Mouse (Mus musculus) thymus, adult 18-20 months (tissue): ENCODE measurements around the gene Sipa1l3.
A peak's percentile ranks its signal among the peaks of the same experiment; 100 is the strongest.

ENCODE experiments used
- DNase-seq, 2 experiments: peaks; one replicate each; pipeline ENCODE4 v3.0.0; 2022; ENCODE audit warnings: mixed read lengths in 2 of 2

Gene Sipa1l3

GRCm38 (mm10) chr7:29475005-29475404 is 43.4 kb downstream of the Sipa1l3 start:
- no peak for DNase-seq

GRCm38 (mm10) chr7:29471309-29471708 is 47.1 kb downstream of the Sipa1l3 start:
- peak; percentile 26 to 36 for DNase-seq

GRCm38 (mm10) chr7:29469602-29470344 is 48.7 kb downstream of the Sipa1l3 start:
- no peak for DNase-seq

- no peak for DNase-seq
Observed at GRCm38 (mm10) chr7:29468593-29468992, 49.8 kb downstream of the Sipa1l3 start.

GRCm38 (mm10) chr7:29466585-29466984 is 51.9 kb downstream of the Sipa1l3 start:
- DNase-seq, result no peak

- DNase-seq, result no peak
Observed at GRCm38 (mm10) chr7:29465736-29466135, 52.7 kb downstream of the Sipa1l3 start.

- no peak for DNase-seq
Observed at GRCm38 (mm10) chr7:29462820-29463219, 55.6 kb downstream of the Sipa1l3 start.

GRCm38 (mm10) chr7:29462178-29462577 is 56.3 kb downstream of the Sipa1l3 start:
- DNase-seq, result no peak

- no peak for DNase-seq
Observed at GRCm38 (mm10) chr7:29461557-29461956, 56.9 kb downstream of the Sipa1l3 start.

- DNase-seq, result no peak
Observed at GRCm38 (mm10) chr7:29458889-29459740, 59.3 kb downstream of the Sipa1l3 start.

- no peak for DNase-seq
Observed at GRCm38 (mm10) chr7:29457772-29458171, 60.7 kb downstream of the Sipa1l3 start.

- DNase-seq, result peak; percentile 14 to 25
Observed at GRCm38 (mm10) chr7:29456716-29457115, 61.7 kb downstream of the Sipa1l3 start.

GRCm38 (mm10) chr7:29455591-29455990 is 62.9 kb downstream of the Sipa1l3 start:
- no peak for DNase-seq

- DNase-seq, result no peak
Observed at GRCm38 (mm10) chr7:29454965-29455364, 63.5 kb downstream of the Sipa1l3 start.

GRCm38 (mm10) chr7:29452991-29453741 is 65.3 kb downstream of the Sipa1l3 start:
- no peak for DNase-seq

- DNase-seq, result no peak
Observed at GRCm38 (mm10) chr7:29452381-29452780, 66.1 kb downstream of the Sipa1l3 start.

- DNase-seq, result no peak
Observed at GRCm38 (mm10) chr7:29450175-29450574, 68.3 kb downstream of the Sipa1l3 start.

- no peak for DNase-seq
Observed at GRCm38 (mm10) chr7:29448830-29449229, 69.6 kb downstream of the Sipa1l3 start.

- no peak for DNase-seq
Observed at GRCm38 (mm10) chr7:29447147-29447829, 71.2 kb downstream of the Sipa1l3 start.

- no peak for DNase-seq
Observed at GRCm38 (mm10) chr7:29446156-29446555, 72.3 kb downstream of the Sipa1l3 start.

- no peak for DNase-seq
Observed at GRCm38 (mm10) chr7:29444527-29444926, 73.9 kb downstream of the Sipa1l3 start.

GRCm38 (mm10) chr7:29444070-29444469 is 74.4 kb downstream of the Sipa1l3 start:
- no peak for DNase-seq

- DNase-seq, result no peak
Observed at GRCm38 (mm10) chr7:29441793-29442192, 76.6 kb downstream of the Sipa1l3 start.
